Mouse (Mus musculus): ENCODE results near the gene Tmem252. TPM values are rescaled to one million over a fixed set of nuclear protein-coding genes. Genes with fewer than 3 reads are reported as not detected.

Gene Tmem252
- total and polyA plus RNA-seq, 3 experiments = not detected

DNA sequence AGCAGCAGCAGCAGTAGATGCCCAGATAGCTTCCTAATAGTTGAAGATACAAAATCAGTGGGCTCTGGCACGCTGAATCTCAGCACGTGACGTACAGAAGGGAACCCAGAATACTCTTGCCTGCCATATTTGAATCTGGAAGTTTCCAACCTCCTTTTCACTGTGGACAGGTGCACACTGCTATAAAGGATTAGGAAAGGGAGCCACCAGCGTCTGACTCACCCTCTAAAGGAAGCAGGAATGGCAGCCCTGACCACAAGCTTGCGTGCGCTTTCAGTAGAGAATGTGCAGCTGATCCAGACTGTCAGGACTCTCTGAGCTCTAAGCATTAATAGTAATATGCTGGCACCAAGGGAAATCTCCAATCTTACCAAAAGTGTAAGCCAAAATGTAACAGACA is 32.8 kb upstream of the Tmem252 start:
- no peak for DNase-seq (ENCODE audit: low read depth, low spot score)
- H3K4me3 ChIP-seq (ENCODE audit: control insufficient read depth in 1 of 2, insufficient read depth in 1 of 2, low read depth in 2 of 2, low read length in 2 of 2) = no peak overlapping the region
- H3K9ac ChIP-seq (ENCODE audit: control insufficient read depth, low read depth, low read length, poor library complexity, severe bottlenecking) = no peak overlapping the region
- H3K4me1 ChIP-seq (ENCODE audit: control insufficient read depth in 1 of 2, insufficient read depth in 2 of 2, low read length in 2 of 2) = no peaks in the 10 kb centered on the region
- H3K79me2 ChIP-seq (ENCODE audit: control insufficient read depth, insufficient read depth, low read length, poor library complexity) = no peaks in the 10 kb centered on the region
- no peak overlapping the region for H3K27ac ChIP-seq (ENCODE audit: control insufficient read depth, low read depth, low read length)
- H3K36me3 ChIP-seq (ENCODE audit: control insufficient read depth in 1 of 2, insufficient read depth in 2 of 2, low read length in 2 of 2) = no peaks in the 10 kb centered on the region
- peaks cover 0 to 4% of the 10 kb centered on the region in 2 experiments for H3K27me3 ChIP-seq (ENCODE audit: control insufficient read depth in 1 of 2, insufficient read depth in 2 of 2, low read length in 2 of 2)
- H3K9me3 ChIP-seq (replicated peaks; ENCODE audit: insufficient read depth, low read length) = no peaks in the 10 kb centered on the region
- TF ChIP-seq MAZ (IDR thresholded peaks at IDR 0.05; ENCODE audit: low read depth, low read length) = no peak
- no peak for TF ChIP-seq MYB (IDR thresholded peaks at IDR 0.05; ENCODE audit: low read depth, low read length)
- no peak for TF ChIP-seq UBTF (IDR thresholded peaks at IDR 0.05; ENCODE audit: borderline replicate concordance, insufficient read depth, low read depth, low read length)
- TF ChIP-seq HCFC1 (IDR thresholded peaks at IDR 0.05; ENCODE audit: low read depth, low read length) = no peak
- TF ChIP-seq ETS1 (IDR thresholded peaks at IDR 0.05; ENCODE audit: low read depth, low read length) = no peak
- TF ChIP-seq MAX (IDR thresholded peaks at IDR 0.05; ENCODE audit: low read length) = no peak
- no peak for TF ChIP-seq POLR2AphosphoS2 (IDR thresholded peaks at IDR 0.05; ENCODE audit: low read length)
- no peak for TF ChIP-seq USF1 (IDR thresholded peaks at IDR 0.05; ENCODE audit: low read depth, low read length)
- no peak for TF ChIP-seq EP300 (IDR thresholded peaks at IDR 0.05; ENCODE audit: low read depth in 1 of 2, low read length in 2 of 2)
- no peak for TF ChIP-seq MXI1 (IDR thresholded peaks at IDR 0.05; ENCODE audit: low read depth, low read length)
- TF ChIP-seq MEF2A (IDR thresholded peaks at IDR 0.05; ENCODE audit: extremely low read depth, insufficient replicate concordance, low read depth, low read length, poor library complexity, severe bottlenecking) = no peak
- no peak for TF ChIP-seq ZMIZ1 (IDR thresholded peaks at IDR 0.05; ENCODE audit: low read depth, low read length)
- no peak for TF ChIP-seq MYC (IDR thresholded peaks at IDR 0.05; ENCODE audit: low read depth, low read length)
- no peak for TF ChIP-seq CHD1 (IDR thresholded peaks at IDR 0.05; ENCODE audit: low read depth, low read length)
- TF ChIP-seq TAL1 (IDR thresholded peaks at IDR 0.05; ENCODE audit: low read length) = no peak
- no peak for TF ChIP-seq RCOR1 (IDR thresholded peaks at IDR 0.05; ENCODE audit: low read depth, low read length)
- TF ChIP-seq POLR2AphosphoS5 (IDR thresholded peaks at IDR 0.05; ENCODE audit: borderline replicate concordance, low read depth, low read length) = no peak
- no peak for TF ChIP-seq ZKSCAN1 (IDR thresholded peaks at IDR 0.05; ENCODE audit: low read depth, low read length)
- no peak for TF ChIP-seq TCF12 (IDR thresholded peaks at IDR 0.05; ENCODE audit: low read depth, low read length)

DNA sequence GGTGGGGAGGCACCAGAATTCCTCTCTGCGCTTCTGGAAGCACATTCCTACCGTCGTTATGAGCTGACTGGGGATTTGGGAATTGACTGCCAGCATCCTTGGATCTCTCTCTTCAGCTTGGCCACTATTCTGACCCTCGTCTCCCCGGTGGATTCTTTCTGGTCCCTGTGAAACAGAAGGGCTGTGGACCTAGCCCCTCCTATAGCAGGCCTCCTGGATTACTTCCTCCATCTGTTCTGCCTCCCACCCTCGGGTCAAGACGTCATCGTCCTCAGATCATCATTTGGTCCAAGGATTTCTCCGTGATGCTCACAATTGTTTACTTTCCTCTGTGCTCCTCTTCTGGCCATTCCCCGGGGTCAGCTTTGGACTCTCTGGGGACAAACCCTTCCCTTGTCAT is 28.8 kb upstream of the Tmem252 start:
- DNase-seq (ENCODE audit: low read depth, low spot score) = no peak
- H3K4me1 ChIP-seq (ENCODE audit: control insufficient read depth in 1 of 2, insufficient read depth in 2 of 2, low read length in 2 of 2) = no peaks in the 10 kb centered on the region
- H3K36me3 ChIP-seq (ENCODE audit: control insufficient read depth in 1 of 2, insufficient read depth in 2 of 2, low read length in 2 of 2) = no peaks in the 10 kb centered on the region
- peaks cover 0 to 4% of the 10 kb centered on the region in 2 experiments for H3K27me3 ChIP-seq (ENCODE audit: control insufficient read depth in 1 of 2, insufficient read depth in 2 of 2, low read length in 2 of 2)
- H3K79me2 ChIP-seq (ENCODE audit: control insufficient read depth, insufficient read depth, low read length, poor library complexity) = no peaks in the 10 kb centered on the region
- no peak overlapping the region for H3K4me3 ChIP-seq (ENCODE audit: control insufficient read depth in 1 of 2, insufficient read depth in 1 of 2, low read depth in 2 of 2, low read length in 2 of 2)
- H3K9me3 ChIP-seq (replicated peaks; ENCODE audit: insufficient read depth, low read length) = no peaks in the 10 kb centered on the region
- H3K9ac ChIP-seq (ENCODE audit: control insufficient read depth, low read depth, low read length, poor library complexity, severe bottlenecking) = no peak overlapping the region
- H3K27ac ChIP-seq (ENCODE audit: control insufficient read depth, low read depth, low read length) = no peak overlapping the region
- TF ChIP-seq POLR2A (IDR thresholded peaks at IDR 0.05; ENCODE audit: control insufficient read depth in 1 of 2, insufficient read depth in 1 of 2, low read depth in 1 of 2, low read length in 2 of 2, poor library complexity in 1 of 2) = no peak
- TF ChIP-seq MAZ (IDR thresholded peaks at IDR 0.05; ENCODE audit: low read depth, low read length) = no peak
- TF ChIP-seq GABPA (IDR thresholded peaks at IDR 0.05; ENCODE audit: low read depth, low read length) = no peak
